Mouse (Mus musculus) stomach, postnatal 0 days (tissue): ENCODE results near the gene Lama4.

ENCODE experiments used
- CTCF ChIP-seq: IDR thresholded peaks from 2 replicates; pipeline ENCODE4 v1.5.1; 2016; ENCODE audit warnings: antibody characterized with exemption, low read depth, mild to moderate bottlenecking, moderate library complexity
- EP300 ChIP-seq: optimal IDR thresholded peaks from 2 replicates; pipeline ENCODE3; 2016; ENCODE audit warnings: antibody characterized with exemption

DNA sequence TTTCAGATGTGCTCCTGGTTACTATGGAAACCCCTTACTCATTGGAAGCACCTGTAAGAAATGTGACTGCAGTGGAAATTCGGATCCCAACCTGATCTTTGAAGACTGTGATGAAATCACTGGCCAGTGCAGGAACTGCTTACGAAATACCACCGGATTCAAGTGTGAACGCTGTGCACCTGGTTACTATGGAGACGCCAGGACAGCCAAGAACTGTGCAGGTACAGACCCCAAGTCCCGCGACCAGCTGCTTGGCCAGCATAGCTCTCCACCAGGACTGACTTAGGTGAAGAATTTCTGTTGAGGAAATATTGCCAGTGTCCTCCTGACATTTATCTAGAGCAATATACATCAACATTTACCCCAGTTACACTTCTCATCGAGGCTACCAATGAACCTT lies 61.2 kb downstream of the Lama4 start:
- TF ChIP-seq CTCF = no peak
- no peak for TF ChIP-seq EP300
